Mouse (Mus musculus) ES-E14 (cell line): Measurements from ENCODE around the gene Dnase2b. TPM values are rescaled to one million over a fixed set of nuclear protein-coding genes. Genes with fewer than 3 reads are reported as not detected.

Experiments
- DNase-seq: peaks from one replicate; pipeline ENCODE4 v3.0.0-alpha.2; 2013; ENCODE audit warnings: low read depth, low spot score
- H3K27ac ChIP-seq: 2 replicates; pipeline ENCODE4 v1.5.1; 2012; ENCODE audit warnings: low read depth, mild to moderate bottlenecking, low read length, moderate library complexity, mixed read lengths; ENCODE audit not compliant: poor library complexity, insufficient read depth, severe bottlenecking
- H3K36me3 ChIP-seq: 2 replicates; pipeline ENCODE4 v1.6.1; 2012; ENCODE audit warnings: mild to moderate bottlenecking, low read length, moderate library complexity, mixed read lengths; ENCODE audit not compliant: control insufficient read depth, poor library complexity, insufficient read depth, severe bottlenecking
- H3K4me1 ChIP-seq, 2 experiments: fragments of 150-350 bp in 1 of 2; sonication (generic) in 1 of 2; 2 replicates each; pipeline ENCODE4 v1.6.1; 2012; ENCODE audit warnings: low read length in 2 of 2, mild to moderate bottlenecking in 1 of 2, mixed read lengths in 1 of 2; ENCODE audit not compliant: control insufficient read depth in 2 of 2, insufficient read depth in 2 of 2, poor library complexity in 1 of 2
- H3K4me3 ChIP-seq, 2 experiments: fragments of 150-350 bp in 1 of 2; sonication (generic) in 1 of 2; 2 replicates each; pipeline ENCODE4 v1.5.1; 2012; ENCODE audit warnings: low read length in 2 of 2, low read depth in 1 of 2, mild to moderate bottlenecking in 1 of 2, mixed read lengths in 1 of 2; ENCODE audit not compliant: insufficient read depth in 1 of 2, poor library complexity in 1 of 2, severe bottlenecking in 1 of 2
- H3K9ac ChIP-seq: 2 replicates; pipeline ENCODE4 v1.6.1; 2012; ENCODE audit warnings: low read depth, mild to moderate bottlenecking, low read length, mixed read lengths; ENCODE audit not compliant: poor library complexity, insufficient read depth, severe bottlenecking
- H3K9me3 ChIP-seq: fragments of 150-350 bp; sonication (generic); 2 replicates; pipeline ENCODE4 v1.6.1; 2012; ENCODE audit warnings: low read depth, mild to moderate bottlenecking, low read length; ENCODE audit not compliant: control insufficient read depth, insufficient read depth
- CHD2 ChIP-seq: IDR thresholded peaks from 2 replicates; pipeline ENCODE4 v1.6.1; 2014; ENCODE audit warnings: mild to moderate bottlenecking, low read depth, low read length, inconsistent platforms
- HCFC1 ChIP-seq: IDR thresholded peaks from 2 replicates; pipeline ENCODE4 v1.6.1; 2012; ENCODE audit warnings: low read length, inconsistent platforms, borderline replicate concordance; ENCODE audit not compliant: insufficient read depth
- MAFK ChIP-seq: IDR thresholded peaks from 2 replicates; pipeline ENCODE4 v1.6.1; 2014; ENCODE audit warnings: mild to moderate bottlenecking, low read depth, low read length, inconsistent platforms; ENCODE audit not compliant: insufficient read depth
- ZC3H11A ChIP-seq: IDR thresholded peaks from 2 replicates; pipeline ENCODE4 v1.6.1; 2012; ENCODE audit warnings: low read depth, mild to moderate bottlenecking, inconsistent platforms, low read length, borderline replicate concordance
- ZNF384 ChIP-seq: IDR thresholded peaks from 2 replicates; pipeline ENCODE4 v1.6.1; 2012; ENCODE audit warnings: low read depth, low read length, inconsistent platforms
- in situ Hi-C, 2 experiments: fragments of 600-800 bp; cut with MboI; formaldehyde crosslinking; loops; one replicate each; pipeline ENCODE4 v1.15.1; 2025; ENCODE audit warnings: low sequenced_read_pairs in 2 of 2, inconsistent platforms in 1 of 2; ENCODE audit not compliant: unreplicated experiment in 2 of 2
- total RNA-seq: library from RNA; depleted of rRNA; stranded (reverse); fragments of 300-350 nt; gene quantifications from 2 replicates; pipeline ENCODE4 v1.2.3, GENCODE M21; 2012

The Dnase2b gene
- total RNA-seq, 1 experiment, result not detected

DNA sequence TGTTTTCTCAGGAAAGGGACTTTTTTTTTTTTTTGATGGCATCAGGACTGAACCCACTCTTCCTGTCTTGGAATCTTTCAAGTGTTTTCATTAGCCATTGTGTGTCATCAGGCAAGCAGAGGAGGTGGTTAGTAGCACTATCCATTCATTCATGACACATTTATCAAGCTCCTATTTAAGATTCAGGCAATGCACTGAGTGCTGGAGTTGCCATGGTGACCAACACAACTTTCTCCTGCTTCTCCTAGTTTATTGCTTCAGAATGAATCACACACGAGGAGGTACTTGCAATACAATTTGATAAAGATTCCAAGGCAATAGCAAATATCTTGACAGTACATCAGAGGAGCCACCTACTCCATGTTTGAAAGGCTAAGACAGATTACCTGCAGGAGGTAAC lies 8.0 kb downstream of the Dnase2b start:
- Histone ChIP-seq H3K9me3 (no peaks in the 10 kb centered on the region), H3K36me3 (no peaks in the 10 kb centered on the region), H3K27ac (no peak overlapping the region), H3K9ac (no peak overlapping the region), H3K4me1 (peaks cover 0 to 3% of the 10 kb centered on the region in 2 experiments; a peak in 2 of 4 replicates), H3K4me3 (no peak overlapping the region)
- in situ Hi-C loops, result no loop called here
- TF ChIP-seq CHD2 (no peak), ZNF384 (no peak), ZC3H11A (no peak), HCFC1 (no peak), MAFK (no peak)
- DNase-seq, result no peak

DNA sequence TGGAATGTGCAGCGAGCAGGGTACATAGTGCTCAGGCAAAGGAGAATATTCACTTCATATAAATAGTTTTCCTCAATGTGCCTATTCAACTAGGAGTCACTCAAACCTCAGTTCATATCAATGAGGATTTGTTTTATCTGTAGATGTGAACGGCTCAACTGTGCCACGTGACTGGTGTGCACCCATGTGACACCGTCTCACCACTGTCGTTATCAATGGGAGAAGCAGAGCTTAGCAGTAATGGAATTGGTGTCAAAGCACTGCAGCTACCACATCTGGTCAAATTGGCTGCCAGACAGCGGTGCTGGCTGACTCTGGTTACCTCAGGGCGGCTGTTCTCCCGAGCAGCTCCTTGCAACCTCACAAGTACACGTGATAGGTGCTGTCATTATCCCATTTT lies 10.7 kb downstream of the Dnase2b start:
- H3K4me1 ChIP-seq, result no peaks in the 10 kb centered on the region; a peak in 1 of 4 replicates
- no peak overlapping the region for H3K9ac ChIP-seq
- no peak for TF ChIP-seq ZNF384
- TF ChIP-seq HCFC1, result no peak
- TF ChIP-seq CHD2, result no peak
- TF ChIP-seq ZC3H11A, result no peak
- no peak for TF ChIP-seq MAFK
- H3K36me3 ChIP-seq, result no peaks in the 10 kb centered on the region
- H3K4me3 ChIP-seq, result no peak overlapping the region
- in situ Hi-C loops, result no loop called here
- DNase-seq, result no peak
- H3K27ac ChIP-seq, result no peak overlapping the region
- no peaks in the 10 kb centered on the region for H3K9me3 ChIP-seq

DNA sequence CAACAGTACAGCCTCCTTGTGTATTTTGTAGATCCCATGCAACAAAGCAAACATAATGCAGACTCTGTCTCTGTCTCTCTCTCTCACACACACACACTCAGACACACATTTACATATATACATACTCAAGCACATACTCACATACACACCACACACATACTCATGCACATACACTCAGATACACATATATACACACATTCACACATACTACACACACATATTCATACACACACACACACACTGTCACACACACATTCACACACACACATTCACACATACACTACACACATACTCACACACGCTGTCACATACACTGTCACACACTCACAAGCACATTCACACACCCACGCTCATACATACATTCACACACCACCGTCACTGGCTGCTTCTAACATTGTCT lies 12.9 kb downstream of the Dnase2b start:
- no peak overlapping the region for H3K9ac ChIP-seq
- no peak overlapping the region for H3K4me3 ChIP-seq
- no peaks in the 10 kb centered on the region for H3K9me3 ChIP-seq
- no peak for DNase-seq
- TF ChIP-seq ZNF384 (no peak), ZC3H11A (no peak), HCFC1 (no peak), MAFK (no peak), CHD2 (no peak)
- in situ Hi-C loops, result no loop called here
- H3K27ac ChIP-seq, result no peak overlapping the region
- H3K36me3 ChIP-seq, result no peaks in the 10 kb centered on the region
- H3K4me1 ChIP-seq, result no peaks in the 10 kb centered on the region

DNA sequence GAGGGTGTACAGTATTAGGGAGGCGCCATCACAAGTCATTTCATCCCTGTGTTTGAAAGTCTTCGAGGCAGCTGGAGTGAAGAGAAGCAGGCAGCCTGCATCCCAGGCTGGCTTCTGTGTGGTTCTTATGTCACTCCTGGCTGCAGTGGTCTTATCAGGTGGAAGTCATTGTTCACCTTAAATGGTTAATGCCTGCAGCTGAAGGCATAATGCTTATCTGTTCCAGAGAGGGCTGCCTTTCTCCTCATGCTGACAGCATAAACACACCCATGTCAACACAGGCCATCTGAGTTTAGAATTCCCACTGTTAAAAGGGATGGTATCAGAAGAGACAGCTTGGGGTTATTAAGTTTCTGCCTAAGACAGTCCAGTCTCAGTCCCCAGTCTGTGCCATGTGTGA lies 14.2 kb downstream of the Dnase2b start:
- in situ Hi-C loops, result no loop called here
- Histone ChIP-seq H3K4me1 (no peaks in the 10 kb centered on the region), H3K27ac (no peak overlapping the region), H3K9me3 (no peaks in the 10 kb centered on the region), H3K9ac (no peak overlapping the region), H3K36me3 (no peaks in the 10 kb centered on the region), H3K4me3 (no peak overlapping the region)
- no peak for TF ChIP-seq ZNF384
- no peak for TF ChIP-seq MAFK
- TF ChIP-seq ZC3H11A, result no peak
- DNase-seq, result no peak

DNA sequence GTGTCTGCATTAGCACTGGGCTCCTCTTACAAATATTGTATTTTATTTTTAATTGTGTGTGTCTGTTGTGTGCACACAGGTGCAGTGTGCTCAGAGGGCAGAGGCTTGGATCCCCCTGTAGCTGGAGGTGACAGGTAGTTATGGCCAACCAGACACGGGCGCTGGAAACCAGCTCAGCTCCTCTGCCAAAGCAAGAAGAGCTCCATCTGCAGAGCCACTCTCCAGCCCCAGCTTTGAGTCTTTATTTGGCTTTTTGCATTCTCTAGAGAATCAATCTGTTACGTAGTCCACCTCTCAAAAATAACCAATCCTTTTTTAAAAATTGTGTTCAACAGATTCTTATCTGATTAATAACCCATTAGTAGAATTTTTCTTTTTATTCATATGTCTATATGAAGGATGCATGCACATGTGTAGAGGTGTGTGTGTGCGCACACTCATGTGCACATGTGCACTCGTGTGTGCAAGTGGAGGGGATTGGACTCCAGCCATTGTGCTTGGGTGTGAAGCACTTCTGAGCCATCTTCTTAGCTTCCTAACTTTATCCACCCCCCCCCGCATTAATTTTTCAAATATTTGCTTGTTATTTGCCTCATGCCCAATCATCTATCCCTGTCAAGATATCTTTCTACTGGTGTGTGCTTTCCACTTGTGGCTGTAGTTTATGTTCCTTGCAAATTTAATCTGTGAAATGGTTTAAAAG lies 16.0 kb downstream of the Dnase2b start:
- no peak overlapping the region for H3K9ac ChIP-seq
- H3K4me1 ChIP-seq, result no peaks in the 10 kb centered on the region
- no peak for DNase-seq
- TF ChIP-seq ZNF384, result no peak
- TF ChIP-seq ZC3H11A, result no peak
- TF ChIP-seq CHD2, result no peak
- no peak for TF ChIP-seq MAFK
- TF ChIP-seq HCFC1, result no peak
- H3K9me3 ChIP-seq, result no peaks in the 10 kb centered on the region
- in situ Hi-C loops, result no loop called here
- H3K36me3 ChIP-seq, result no peaks in the 10 kb centered on the region
- H3K4me3 ChIP-seq, result no peak overlapping the region
- no peak overlapping the region for H3K27ac ChIP-seq
